8 mouse cellular contexts compared by ENCODE assay signal in genomic region chr4:103314526-103314910, GRCm38 (mm10). TPM values are rescaled to one million over a fixed set of nuclear protein-coding genes. Genes with fewer than 3 reads are reported as not detected.
A peak's percentile ranks its signal among the peaks of the same experiment; 100 is the strongest.
DNase-seq lines count a peak whose midpoint lies in the region; ATAC-seq and TF ChIP-seq lines count a peak whose summit lies in the region.

No protein-coding gene starts in this region.

- peak overlapping the region; percentile 94 for H3K4me3 ChIP-seq in bone marrow macrophage, adult 2 months (ENCODE audit: insufficient read depth, low read length)
- peak overlapping the region; percentile 66 for H3K4me3 ChIP-seq in heart, postnatal 0 days (ENCODE audit: low read depth, low read length)
- peak overlapping the region; percentile 83 for H3K4me3 ChIP-seq in lung, embryonic 15.5 days

- peak overlapping the region; percentile 83 for H3K9ac ChIP-seq in heart, postnatal 0 days (replicated peaks; ENCODE audit: low read depth, low read length)
- H3K9ac ChIP-seq in lung, embryonic 15.5 days = peak overlapping the region; percentile 84; the same call in 1 of the 2 replicates

- H3K9me3 ChIP-seq in heart, postnatal 0 days (replicated peaks; ENCODE audit: control insufficient read depth, low read length) = no peaks in the 10 kb centered on the region
- no peaks in the 10 kb centered on the region for H3K9me3 ChIP-seq in lung, embryonic 15.5 days

- H3K27ac ChIP-seq in bone marrow macrophage, adult 2 months (ENCODE audit: insufficient read depth, low read depth, low read length) = peak overlapping the region; percentile 13
- H3K27ac ChIP-seq in heart, postnatal 0 days (ENCODE audit: low read depth) = 0 out of 2 replicates have a peak overlapping the region, but pooled peaks have one; percentile 98
- peak overlapping the region; percentile 99 for H3K27ac ChIP-seq in lung, embryonic 15.5 days

- DNase-seq in CD4-positive, CD25-positive, alpha-beta regulatory T cell, adult 2 months (ENCODE audit: low read depth, low spot score) = peak; percentile 3
- no peak for DNase-seq in heart, postnatal 0 days (ENCODE audit: low spot score)
- no peak for DNase-seq in left cerebral cortex, postnatal 4 days
- DNase-seq in frontal cortex, postnatal 10 days (ENCODE audit: low spot score in 2 of 2) = no peak

- TF ChIP-seq EP300 in heart, postnatal 0 days (IDR thresholded peaks at IDR 0.05; ENCODE audit: low read depth) = no peak

- H3K4me1 ChIP-seq in bone marrow macrophage, adult 2 months (ENCODE audit: control insufficient read depth, insufficient read depth, low read length) = peaks cover 18% of the 10 kb centered on the region
- H3K4me1 ChIP-seq in heart, postnatal 0 days (ENCODE audit: control insufficient read depth, insufficient read depth) = peaks cover 5% of the 10 kb centered on the region
- peaks cover 10% of the 10 kb centered on the region for H3K4me1 ChIP-seq in lung, embryonic 15.5 days

- no peak for TF ChIP-seq CTCF in bone marrow macrophage, adult 2 months (IDR thresholded peaks at IDR 0.05; ENCODE audit: low read depth, low read length)
- no peak for TF ChIP-seq CTCF in heart, postnatal 0 days (IDR thresholded peaks at IDR 0.05; ENCODE audit: low read depth)

- peak overlapping the region; percentile 65 for H3K4me2 ChIP-seq in heart, postnatal 0 days (ENCODE audit: low read depth, low read length)
- peak overlapping the region; percentile 66 for H3K4me2 ChIP-seq in lung, embryonic 15.5 days

- intact Hi-C loops in left cerebral cortex, postnatal 4 days (cut with DNase I) = loop anchor here (10.0 kb wide), 1 partner anchor 100 kb away; the partner anchor contains the start of gene Slc35d1

- no peak for TF ChIP-seq POLR2A in bone marrow macrophage, adult 2 months (IDR thresholded peaks at IDR 0.05; ENCODE audit: borderline replicate concordance, low read depth, low read length)

- 52% methylated on average over 3 of the region's 3 CpGs for WGBS in heart, postnatal 0 days
- 19% methylated on average over 3 of the region's 3 CpGs for WGBS in lung, embryonic 15.5 days

- ATAC-seq in CD4-positive, CD25-positive, alpha-beta regulatory T cell, adult 4 months = no peak
- no peak for ATAC-seq in heart, postnatal 0 days (ENCODE audit: insufficient read depth, low read depth)
- no peak for ATAC-seq in lung, embryonic 15.5 days (ENCODE audit: borderline replicate concordance, extremely low read depth, low FRiP score, low TSS enrichment)
- ATAC-seq in monocyte, adult 5-6 weeks (replicated peaks; ENCODE audit: insufficient number of reproducible peaks, low FRiP score, low TSS enrichment, poor library complexity, severe bottlenecking) = no peak

- no peaks in the 10 kb centered on the region for H3K27me3 ChIP-seq in heart, postnatal 0 days (ENCODE audit: control insufficient read depth, insufficient read depth, low read length)
- H3K27me3 ChIP-seq in lung, embryonic 15.5 days = no peaks in the 10 kb centered on the region

- H3K36me3 ChIP-seq in heart, postnatal 0 days (replicated peaks; ENCODE audit: control insufficient read depth, insufficient read depth, low read length) = peaks cover 3% of the 10 kb centered on the region; the same call in 1 of the 2 replicates
- H3K36me3 ChIP-seq in lung, embryonic 15.5 days = no peaks in the 10 kb centered on the region

RNA-seq across cellular contexts. Expression of gene Oma1, which starts 0.9 kb away (rescaled TPM):
- polyA plus RNA-seq in CD4-positive, CD25-positive, alpha-beta regulatory T cell, adult 4 months (2017; shearing (Covaris generic)) = 10 to 100 TPM; 36.6 to 37.7 TPM
- 19.9 and 20.3 TPM in 2 replicates for polyA plus RNA-seq in bone marrow macrophage, adult 2 months (2012; ENCODE audit: insufficient read depth, insufficient read length, missing spikeins)
- 20.3 TPM in 2 replicates for total RNA-seq in heart, postnatal 0 days (2014; rRNA removed; ENCODE audit: low replicate concordance)
- 19.0 and 21.9 TPM in 2 replicates for polyA plus RNA-seq in heart, postnatal 0 days (2015; fragmentation: Nextera tagmentation; extraction: Ambion mirVana)
- 21.4 and 24.1 TPM in 2 replicates for polyA plus RNA-seq in lung, embryonic 15.5 days (2015; fragmentation: Nextera tagmentation; extraction: Ambion mirVana)
- total RNA-seq in monocyte, adult 5-6 weeks (2017) = 21.8 to 51.2 TPM (median 24.5 TPM) in 3 replicates
- total RNA-seq in left cerebral cortex, postnatal 4 days (2021) = 1 to 10 TPM; 9.1 to 9.3 TPM

RNA-seq across cellular contexts. Expression of gene 4921539E11Rik, which starts 23.9 kb away (rescaled TPM):
- not detected for polyA plus RNA-seq in CD4-positive, CD25-positive, alpha-beta regulatory T cell, adult 4 months (2017; shearing (Covaris generic))
- not detected in 2 replicates for polyA plus RNA-seq in bone marrow macrophage, adult 2 months (2012; ENCODE audit: insufficient read depth, insufficient read length, missing spikeins)
- not detected in 2 replicates for total RNA-seq in heart, postnatal 0 days (2014; rRNA removed; ENCODE audit: low replicate concordance)
- polyA plus RNA-seq in heart, postnatal 0 days (2015; fragmentation: Nextera tagmentation; extraction: Ambion mirVana) = not detected in 2 replicates
- polyA plus RNA-seq in lung, embryonic 15.5 days (2015; fragmentation: Nextera tagmentation; extraction: Ambion mirVana) = not detected in 2 replicates
- total RNA-seq in monocyte, adult 5-6 weeks (2017) = 0.32 TPM in 1 of 3 replicates, not detected in the others
- total RNA-seq in left cerebral cortex, postnatal 4 days (2021) = not detected

Comparison
In these comparisons a context has a peak if more than half of its experiments do, and no peak if none do; other contexts are left out.
1. H3K27ac ChIP-seq: peak in every context shown above with its lines; median percentile 99 in lung, embryonic 15.5 days; 98 in heart, postnatal 0 days; 13 in bone marrow macrophage, adult 2 months.